Mouse (Mus musculus) heart, embryonic 15.5 days (tissue): Measurements from ENCODE around the gene Nelfb. TPM values are rescaled to one million over a fixed set of nuclear protein-coding genes. Genes with fewer than 3 reads are reported as not detected.
A peak's percentile ranks its signal among the peaks of the same experiment; 100 is the strongest.

Source experiments
- ATAC-seq: fragments of 200-750 bp; cut with Nextera tagmentation; replicated peaks from 2 replicates; pipeline ENCODE4 v1.8.0; 2017; ENCODE audit warnings: low read depth, moderate TSS enrichment; ENCODE audit not compliant: insufficient number of reproducible peaks, insufficient read depth, low FRiP score
- H3K27ac ChIP-seq: fragments of 300-500 bp; sonication (generic); 2 replicates; pipeline ENCODE4 v1.5.1; 2015; ENCODE audit warnings: mild to moderate bottlenecking, inconsistent platforms
- H3K27me3 ChIP-seq: fragments of 300-500 bp; sonication (generic); 2 replicates; pipeline ENCODE4 v1.6.1; 2015; ENCODE audit warnings: inconsistent platforms
- H3K36me3 ChIP-seq: fragments of 300-500 bp; sonication (generic); 2 replicates; pipeline ENCODE4 v1.6.1; 2015; ENCODE audit warnings: mild to moderate bottlenecking, inconsistent platforms
- H3K4me1 ChIP-seq: fragments of 300-500 bp; sonication (generic); replicated peaks from 2 replicates; pipeline ENCODE4 v1.6.1; 2015; ENCODE audit warnings: inconsistent platforms
- H3K4me2 ChIP-seq: fragments of 300-500 bp; sonication (generic); 2 replicates; pipeline ENCODE4 v1.6.1; 2015; ENCODE audit warnings: inconsistent platforms, mild to moderate bottlenecking, moderate library complexity
- H3K4me3 ChIP-seq: fragments of 300-500 bp; sonication (generic); 2 replicates; pipeline ENCODE4 v1.5.1; 2015; ENCODE audit warnings: mild to moderate bottlenecking, inconsistent platforms
- H3K9ac ChIP-seq: fragments of 300-500 bp; sonication (generic); 2 replicates; pipeline ENCODE4 v1.6.1; 2015; ENCODE audit warnings: mild to moderate bottlenecking, inconsistent platforms
- H3K9me3 ChIP-seq: fragments of 300-500 bp; sonication (generic); replicated peaks from 2 replicates; pipeline ENCODE4 v1.6.1; 2016; ENCODE audit warnings: inconsistent platforms
- WGBS: fragments of 180-500 bp; shearing (Covaris S2); methylation state at CpG from one replicate; pipeline ENCODE4 v1.1.7; 2015; ENCODE audit warnings: mixed read lengths; 5-methylcytosine and 5-hydroxymethylcytosine counted together
- polyA plus RNA-seq: library from polyadenylated mRNA; unstranded; fragments of >200 nt; fragmentation: Nextera tagmentation; extraction: Ambion mirVana; gene quantifications from 2 replicates; pipeline ENCODE4 v1.2.1, GENCODE M21; 2015

The Nelfb gene
- polyA plus RNA-seq, 1 experiment from 2014 or later = 62.7 TPM

GRCm38 (mm10) chr2:25229582-25229981 is 18.3 kb upstream of the Nelfb start:
- H3K27me3 ChIP-seq = peaks cover 29% of the 10 kb centered on the region
- H3K4me2 ChIP-seq = no peak overlapping the region
- no peak overlapping the region for H3K27ac ChIP-seq
- H3K9ac ChIP-seq = no peak overlapping the region
- no peaks in the 10 kb centered on the region for H3K36me3 ChIP-seq
- ATAC-seq = no peak
- no peaks in the 10 kb centered on the region for H3K9me3 ChIP-seq
- peaks cover 17% of the 10 kb centered on the region for H3K4me1 ChIP-seq
- H3K4me3 ChIP-seq = no peak overlapping the region
- WGBS = 67% methylated on average over 5 of the region's 5 CpGs

GRCm38 (mm10) chr2:25228995-25229530 is 17.8 kb upstream of the Nelfb start:
- Histone ChIP-seq H3K9ac (no peak overlapping the region), H3K4me3 (peak overlapping the region; percentile 36; the same call in 1 of the 2 replicates), H3K27me3 (peaks cover 28% of the 10 kb centered on the region), H3K4me2 (peak overlapping the region; percentile 59; the same call in 1 of the 2 replicates), H3K27ac (no peak overlapping the region), H3K36me3 (no peaks in the 10 kb centered on the region), H3K9me3 (no peaks in the 10 kb centered on the region), H3K4me1 (peaks cover 17% of the 10 kb centered on the region)
- WGBS = 66% methylated on average over 6 of the region's 6 CpGs
- no peak for ATAC-seq

GRCm38 (mm10) chr2:25228431-25228889 is 17.2 kb upstream of the Nelfb start:
- Histone ChIP-seq H3K27ac (peak overlapping the region; percentile 73), H3K9ac (peak overlapping the region; percentile 21), H3K36me3 (no peaks in the 10 kb centered on the region), H3K9me3 (no peaks in the 10 kb centered on the region), H3K4me2 (peak overlapping the region; percentile 59), H3K4me1 (peaks cover 21% of the 10 kb centered on the region), H3K27me3 (peaks cover 28% of the 10 kb centered on the region), H3K4me3 (peak overlapping the region; percentile 36)
- WGBS = under 1% methylated on average over 7 of the region's 7 CpGs
- no peak for ATAC-seq

- H3K4me3 ChIP-seq = no peak overlapping the region
- H3K27ac ChIP-seq = no peak overlapping the region
- WGBS = 86% methylated on average over 4 of the region's 4 CpGs
- no peak overlapping the region for H3K9ac ChIP-seq
- no peaks in the 10 kb centered on the region for H3K36me3 ChIP-seq
- ATAC-seq = no peak
- H3K9me3 ChIP-seq = no peaks in the 10 kb centered on the region
- no peak overlapping the region for H3K4me2 ChIP-seq
- peaks cover 25% of the 10 kb centered on the region for H3K4me1 ChIP-seq
- peaks cover 23% of the 10 kb centered on the region for H3K27me3 ChIP-seq
Measured at GRCm38 (mm10) chr2:25227406-25227805, 16.1 kb upstream of the Nelfb start.

GRCm38 (mm10) chr2:25226864-25227263 is 15.6 kb upstream of the Nelfb start:
- WGBS = 79% methylated on average over 5 of the region's 5 CpGs
- H3K4me2 ChIP-seq = no peak overlapping the region
- H3K27ac ChIP-seq = no peak overlapping the region
- H3K4me3 ChIP-seq = no peak overlapping the region
- peaks cover 2% of the 10 kb centered on the region; the same call in 1 of the 2 replicates for H3K36me3 ChIP-seq
- peaks cover 22% of the 10 kb centered on the region for H3K27me3 ChIP-seq
- peaks cover 25% of the 10 kb centered on the region for H3K4me1 ChIP-seq
- H3K9ac ChIP-seq = no peak overlapping the region
- no peaks in the 10 kb centered on the region for H3K9me3 ChIP-seq
- no peak for ATAC-seq

- Histone ChIP-seq H3K27me3 (peaks cover 16% of the 10 kb centered on the region), H3K9me3 (no peaks in the 10 kb centered on the region), H3K4me2 (peak overlapping the region; percentile 61), H3K36me3 (peaks cover 11% of the 10 kb centered on the region; the same call in 1 of the 2 replicates), H3K9ac (0 out of 2 replicates have a peak overlapping the region, but pooled peaks have one; percentile 61), H3K27ac (peak overlapping the region; percentile 98), H3K4me1 (peaks cover 25% of the 10 kb centered on the region), H3K4me3 (peak overlapping the region; percentile 55)
- ATAC-seq = no peak
- WGBS = 70% methylated on average over 8 of the region's 8 CpGs
Measured at GRCm38 (mm10) chr2:25225811-25226379, 14.6 kb upstream of the Nelfb start.

GRCm38 (mm10) chr2:25224766-25225752 is 13.8 kb upstream of the Nelfb start:
- H3K9ac ChIP-seq = peak overlapping the region; percentile 61
- H3K4me2 ChIP-seq = peak overlapping the region; percentile 61
- H3K27ac ChIP-seq = peak overlapping the region; percentile 98
- peak; percentile 94 for ATAC-seq
- peaks cover 25% of the 10 kb centered on the region for H3K4me1 ChIP-seq
- H3K27me3 ChIP-seq = peaks cover 8% of the 10 kb centered on the region; the same call in 1 of the 2 replicates
- H3K36me3 ChIP-seq = peaks cover 11% of the 10 kb centered on the region; the same call in 1 of the 2 replicates
- 2% methylated on average over 41 of the region's 41 CpGs for WGBS
- peak overlapping the region; percentile 55 for H3K4me3 ChIP-seq
- no peaks in the 10 kb centered on the region for H3K9me3 ChIP-seq

GRCm38 (mm10) chr2:25224492-25224765 is 13.1 kb upstream of the Nelfb start, which contains the start of gene Tubb4b:
TSS of gene Tubb4b (minus strand) at chr2:25224702.
- ATAC-seq = no peak
- 0% methylated on average over 17 of the region's 17 CpGs for WGBS

GRCm38 (mm10) chr2:25223681-25224491 is 12.6 kb upstream of the Nelfb start:
- peaks cover 11% of the 10 kb centered on the region; the same call in 1 of the 2 replicates for H3K36me3 ChIP-seq
- H3K4me1 ChIP-seq = peaks cover 23% of the 10 kb centered on the region
- H3K27me3 ChIP-seq = no peaks in the 10 kb centered on the region
- H3K9me3 ChIP-seq = no peaks in the 10 kb centered on the region
- ATAC-seq = peak; percentile 36
- peak overlapping the region; percentile 85 for H3K4me2 ChIP-seq
- H3K4me3 ChIP-seq = peak overlapping the region; percentile 73
- peak overlapping the region; percentile 76 for H3K9ac ChIP-seq
- peak overlapping the region; percentile 92 for H3K27ac ChIP-seq
- WGBS = 2% methylated on average over 44 of the region's 53 CpGs

More at GRCm38 (mm10) chr2:25224492-25224765, 13.1 kb upstream of the Nelfb start, which contains the start of gene Tubb4b:
- Histone ChIP-seq H3K36me3 (peaks cover 11% of the 10 kb centered on the region; the same call in 1 of the 2 replicates), H3K9me3 (no peaks in the 10 kb centered on the region), H3K4me3 (peak within 1 kb of the TSS; percentile 73), H3K4me1 (peaks cover 25% of the 10 kb centered on the region), H3K4me2 (peak within 1 kb of the TSS; percentile 85), H3K27ac (peak within 1 kb of the TSS; percentile 98), H3K27me3 (0 out of 2 replicates have a peak, but pooled peaks cover 2% of the 10 kb centered on the region), H3K9ac (peak within 1 kb of the TSS; percentile 76)

- peaks cover 15% of the 10 kb centered on the region for H3K4me1 ChIP-seq
- ATAC-seq = no peak
- H3K4me2 ChIP-seq = no peak overlapping the region
- H3K9me3 ChIP-seq = no peaks in the 10 kb centered on the region
- no peak overlapping the region for H3K4me3 ChIP-seq
- H3K9ac ChIP-seq = no peak overlapping the region
- H3K36me3 ChIP-seq = peaks cover 11% of the 10 kb centered on the region; the same call in 1 of the 2 replicates
- WGBS = 70% methylated on average over 5 of the region's 5 CpGs
- H3K27ac ChIP-seq = no peak overlapping the region
- no peaks in the 10 kb centered on the region for H3K27me3 ChIP-seq
Measured at GRCm38 (mm10) chr2:25221331-25221772, 10.1 kb upstream of the Nelfb start.
